Mouse (Mus musculus) cortical plate, adult 2 months (tissue): ENCODE data around the gene Sirt3. TPM values are rescaled to one million over a fixed set of nuclear protein-coding genes. Genes with fewer than 3 reads are reported as not detected.

Source experiments
- H3K27ac ChIP-seq: fragments of 200-500 bp; 2 replicates; pipeline ENCODE4 v1.5.1; 2012; ENCODE audit warnings: low read length, control low read depth, inconsistent platforms; ENCODE audit not compliant: insufficient read depth
- H3K4me1 ChIP-seq: fragments of 200-500 bp; 2 replicates; pipeline ENCODE4 v1.6.1; 2011; ENCODE audit warnings: low read length; ENCODE audit not compliant: control insufficient read depth, insufficient read depth
- H3K4me3 ChIP-seq: fragments of 200-500 bp; 2 replicates; pipeline ENCODE4 v1.5.1; 2011; ENCODE audit warnings: mild to moderate bottlenecking, low read length, control low read depth; ENCODE audit not compliant: insufficient read depth
- CTCF ChIP-seq: fragments of 200-500 bp; IDR thresholded peaks from 2 replicates; pipeline ENCODE4 v1.5.1; 2011; ENCODE audit warnings: mild to moderate bottlenecking, control low read depth, low read length; ENCODE audit not compliant: insufficient read depth; ENCODE audit errors: extremely low read depth
- POLR2A ChIP-seq: fragments of 200-500 bp; IDR thresholded peaks from 2 replicates; pipeline ENCODE4 v1.6.1; 2011; ENCODE audit warnings: mild to moderate bottlenecking, low read length, control low read depth; ENCODE audit not compliant: insufficient read depth; ENCODE audit errors: extremely low read depth
- polyA plus RNA-seq: library from polyadenylated mRNA; depleted of rRNA; stranded (reverse); fragments of >200 nt; gene quantifications from 2 replicates; pipeline ENCODE4 v1.2.3, GENCODE M21; 2012

Gene Sirt3
- polyA plus RNA-seq, 1 experiment: 158 TPM

DNA sequence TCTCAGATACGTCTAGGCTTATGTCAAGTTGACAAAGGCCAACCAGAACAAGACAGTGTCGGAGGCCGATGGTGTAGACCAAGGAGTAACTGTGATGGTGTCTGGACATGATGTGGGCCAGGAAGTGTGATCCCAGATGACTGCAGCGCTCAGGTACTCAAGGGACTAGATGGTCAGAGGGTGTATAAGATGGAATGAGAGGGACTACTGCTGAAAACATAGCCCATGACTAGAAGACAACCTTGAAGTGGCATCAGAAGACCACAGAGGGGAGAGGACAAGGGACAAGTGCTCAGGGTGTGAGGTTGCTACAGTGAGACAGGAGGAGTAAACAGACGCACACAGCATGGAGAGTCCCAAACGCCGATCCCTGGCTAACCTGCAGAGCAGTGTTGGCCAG lies 38.3 kb downstream of the Sirt3 start:
- TF ChIP-seq CTCF (no peak), POLR2A (no peak)
- no peak overlapping the region for H3K4me3 ChIP-seq
- H3K4me1 ChIP-seq: no peaks in the 10 kb centered on the region
- H3K27ac ChIP-seq: no peak overlapping the region

- no peaks in the 10 kb centered on the region for H3K4me1 ChIP-seq
- H3K27ac ChIP-seq: no peak overlapping the region
- TF ChIP-seq CTCF (no peak), POLR2A (no peak)
- no peak overlapping the region for H3K4me3 ChIP-seq
Measured at GRCm38 (mm10) chr7:140840750-140841735, 41.1 kb downstream of the Sirt3 start.

DNA sequence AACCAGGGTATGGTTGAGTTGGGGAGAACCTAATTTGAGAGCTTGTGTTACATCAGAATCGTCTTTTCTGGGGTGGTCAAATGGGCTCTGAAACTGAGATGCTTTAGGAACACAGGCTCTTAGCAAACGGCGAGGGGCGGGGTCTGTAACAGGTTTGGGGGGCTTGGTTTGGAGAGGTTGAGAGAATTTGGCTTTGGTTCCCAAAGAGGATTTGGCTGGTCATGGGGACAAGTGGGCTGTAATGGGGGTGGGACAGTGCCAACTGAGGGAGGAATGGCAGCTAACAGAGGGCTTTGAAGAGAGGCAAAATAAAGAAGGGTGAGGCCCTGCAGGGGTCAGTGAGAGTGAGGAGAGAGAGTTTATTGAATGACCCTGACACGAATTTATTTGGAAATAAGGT lies 42.6 kb downstream of the Sirt3 start:
- TF ChIP-seq POLR2A (no peak), CTCF (no peak)

GRCm38 (mm10) chr7:140836243-140837115 lies 45.6 kb downstream of the Sirt3 start:
- Histone ChIP-seq H3K27ac (no peak overlapping the region), H3K4me3 (no peak overlapping the region), H3K4me1 (no peaks in the 10 kb centered on the region)
- TF ChIP-seq CTCF (no peak), POLR2A (no peak)

More for the DNA sequence above, 42.6 kb downstream of the Sirt3 start:
- no peak overlapping the region for H3K4me3 ChIP-seq
- no peak overlapping the region for H3K27ac ChIP-seq
- no peaks in the 10 kb centered on the region for H3K4me1 ChIP-seq

GRCm38 (mm10) chr7:140835758-140836087 lies 46.4 kb downstream of the Sirt3 start:
- Histone ChIP-seq H3K27ac (no peak overlapping the region), H3K4me3 (no peak overlapping the region), H3K4me1 (no peaks in the 10 kb centered on the region)
- TF ChIP-seq POLR2A: no peak
- TF ChIP-seq CTCF: no peak

DNA sequence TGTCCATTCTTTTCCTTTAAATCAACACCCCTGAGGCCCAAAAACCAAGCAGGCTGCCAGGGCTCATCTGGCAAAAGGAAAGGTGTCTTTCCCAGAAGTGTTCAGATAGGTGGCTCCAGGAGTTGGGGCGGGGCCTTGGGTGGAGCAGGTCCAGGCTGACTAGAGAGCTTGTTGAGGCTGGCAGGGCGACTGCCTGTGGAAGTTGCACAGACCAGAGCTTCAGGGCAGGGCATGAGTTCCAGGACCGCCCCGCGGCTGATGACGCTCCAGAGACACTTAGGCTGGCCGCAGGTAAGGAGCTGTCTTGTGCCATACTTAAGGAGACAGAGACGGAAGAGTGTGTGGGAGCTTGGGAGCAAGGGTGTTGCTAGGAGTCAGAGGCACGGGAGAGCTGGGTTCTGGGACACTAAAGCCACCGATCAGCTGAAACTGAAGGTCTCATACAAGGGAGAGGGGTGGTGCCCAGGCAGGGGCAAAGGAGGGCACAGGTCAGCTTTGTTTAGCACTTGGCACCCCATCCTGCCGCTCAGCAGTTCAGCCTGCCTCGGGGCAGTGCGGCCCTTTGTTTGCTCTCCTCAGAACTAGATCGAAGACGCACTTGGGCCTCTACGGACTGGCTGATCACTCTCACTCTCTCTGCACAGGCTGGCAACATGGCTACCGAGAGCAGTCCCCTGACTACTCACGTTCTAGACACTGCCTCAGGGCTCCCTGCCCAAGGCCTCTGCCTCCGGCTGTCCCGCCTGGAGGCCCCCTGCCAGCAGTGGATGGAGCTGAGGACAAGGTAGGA lies 46.9 kb downstream of the Sirt3 start, which contains the start of gene Urah:
Urah (plus strand) TSS at position 51 of the 790 bp plus-strand sequence.
- TF ChIP-seq POLR2A (no peak), CTCF (no peak)
- Histone ChIP-seq H3K4me3 (no peak within 1 kb of the TSS), H3K27ac (no peak within 1 kb of the TSS), H3K4me1 (no peaks in the 10 kb centered on the region)

DNA sequence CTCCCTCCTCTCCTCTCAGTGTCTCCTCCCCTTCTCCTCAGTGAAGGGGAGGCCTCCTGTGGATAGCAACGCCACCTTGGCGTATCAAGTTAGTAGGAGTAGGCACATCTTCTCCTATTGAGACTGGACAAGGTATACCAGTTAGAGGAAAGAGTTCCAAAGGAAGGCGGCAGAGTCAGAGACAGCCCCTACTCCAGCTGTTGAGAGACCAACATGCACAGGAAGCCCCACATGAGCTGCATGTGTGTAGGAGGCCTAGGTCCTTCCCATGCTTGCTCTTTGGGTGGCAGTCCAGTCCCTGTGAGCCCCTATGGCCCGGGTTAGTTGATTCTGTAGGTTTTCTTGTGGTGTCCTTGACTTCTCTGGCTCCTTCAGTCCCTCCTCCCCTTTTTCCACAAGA lies 48.8 kb downstream of the Sirt3 start:
- Histone ChIP-seq H3K4me3 (no peak overlapping the region), H3K27ac (no peak overlapping the region), H3K4me1 (no peaks in the 10 kb centered on the region)
- no peak for TF ChIP-seq CTCF
- no peak for TF ChIP-seq POLR2A

DNA sequence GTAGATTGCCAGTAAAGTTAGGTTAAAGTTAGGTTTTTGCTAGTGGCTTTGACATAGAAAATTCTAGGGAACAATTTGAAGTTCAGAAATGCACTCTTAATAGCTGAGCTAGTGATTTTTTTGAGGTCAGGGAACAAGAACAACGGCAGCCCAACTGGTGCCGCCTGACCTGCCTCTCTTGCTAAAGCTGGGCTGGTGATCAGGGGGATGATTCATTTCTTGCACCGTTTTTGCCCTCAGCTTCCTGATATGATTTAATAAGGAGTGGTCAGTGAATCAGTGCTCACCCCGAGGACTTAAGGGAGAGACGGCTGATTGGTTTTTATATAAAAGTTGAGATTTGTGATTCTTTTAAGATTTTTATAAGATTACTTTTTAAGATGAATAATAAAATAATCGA lies 50.7 kb downstream of the Sirt3 start:
- no peak overlapping the region for H3K4me3 ChIP-seq
- TF ChIP-seq CTCF (no peak), POLR2A (no peak)
- H3K4me1 ChIP-seq: peaks cover 2% of the 10 kb centered on the region; the same call in 1 of the 2 replicates
- H3K27ac ChIP-seq: no peak overlapping the region

- Histone ChIP-seq H3K4me3 (no peak overlapping the region), H3K27ac (peak overlapping the region; percentile 30; the same call in 1 of the 2 replicates), H3K4me1 (peaks cover 2% of the 10 kb centered on the region; the same call in 1 of the 2 replicates)
- peak; percentile 19; the same call in 1 of the 2 replicates for TF ChIP-seq POLR2A
- TF ChIP-seq CTCF: peak; percentile 67
Measured at GRCm38 (mm10) chr7:140828171-140828881, 53.8 kb downstream of the Sirt3 start.
